Mouse (Mus musculus): ENCODE measurements at regions not wholly inside any gene's neighbourhood (a gene's known extent, or its start where the extent isn't known, plus 50 kb on each side); places are given as distances from the start of the nearest gene placed in this dataset.
A peak's percentile ranks its signal among the peaks of the same experiment; 100 is the strongest.

DNA sequence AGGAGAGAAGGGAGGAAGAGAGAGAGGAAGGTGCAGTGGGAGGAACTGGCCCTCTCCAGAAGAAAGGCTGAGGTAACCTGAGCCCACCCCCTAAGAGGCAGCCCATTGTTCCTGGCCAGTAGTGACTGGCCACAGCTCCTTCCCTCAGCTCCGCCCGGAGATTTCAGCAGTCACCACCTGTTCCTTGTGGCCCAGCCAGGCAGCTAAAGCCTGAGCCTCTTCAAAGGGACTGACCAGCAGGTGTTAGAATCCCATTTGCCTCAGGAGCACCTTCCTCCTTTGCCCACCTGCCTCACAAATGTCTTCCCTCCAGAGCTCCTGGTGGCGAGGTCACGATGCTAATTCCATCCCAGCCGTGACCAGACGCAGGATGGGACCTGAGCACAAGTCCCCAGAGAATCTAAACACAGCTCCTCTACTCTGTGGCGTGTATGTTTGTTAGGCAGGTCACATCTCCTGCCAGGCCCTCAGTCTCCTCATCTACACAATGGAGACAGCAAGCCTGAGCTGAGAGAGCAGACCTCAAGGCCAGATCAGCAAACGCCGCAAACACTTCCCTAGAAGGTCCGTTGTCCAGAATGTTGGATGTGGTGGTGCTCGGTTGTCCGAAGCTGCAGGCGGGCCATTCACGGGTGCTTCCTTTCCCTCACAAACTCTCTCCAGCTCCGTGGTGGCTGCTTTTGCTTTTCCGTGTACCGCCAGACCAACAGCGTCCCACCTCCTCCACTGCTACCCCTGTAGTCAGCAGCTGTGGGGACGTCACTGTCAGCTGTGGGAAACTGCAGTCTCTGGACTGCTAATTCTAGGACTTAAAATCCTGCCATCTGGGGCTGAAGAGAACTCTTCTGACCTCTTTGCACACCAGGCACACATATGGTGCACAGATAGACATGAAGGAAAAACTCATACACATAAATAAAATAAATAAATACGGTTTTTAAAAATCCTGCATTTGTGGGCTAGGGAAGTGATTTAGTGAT, 145.8 kb upstream of the Rad23b start:
- H3K36me3 ChIP-seq (ENCODE audit: control insufficient read depth, insufficient read depth, low read length) = no peaks in the 10 kb centered on the region
- 57% methylated on average over 20 of the region's 20 CpGs for WGBS
- H3K4me2 ChIP-seq (ENCODE audit: low read length) = peak overlapping the region; percentile 25; the same call in 1 of the 2 replicates
- H3K9ac ChIP-seq (ENCODE audit: low read length) = no peak overlapping the region
- no peaks in the 10 kb centered on the region for H3K9me3 ChIP-seq (ENCODE audit: control insufficient read depth, low read length)
- no peak overlapping the region for H3K27ac ChIP-seq (replicated peaks in 1 of 2; ENCODE audit: control insufficient read depth in 1 of 2, insufficient read depth in 1 of 2, low read depth in 2 of 2, low read length in 2 of 2)
- H3K4me1 ChIP-seq (ENCODE audit: control insufficient read depth in 2 of 2, insufficient read depth in 2 of 2, low read length in 2 of 2) = peaks cover 13 to 14% of the 10 kb centered on the region in 2 experiments; a peak in 3 of 4 replicates
- no peaks in the 10 kb centered on the region for H3K27me3 ChIP-seq (ENCODE audit: control insufficient read depth, insufficient read depth, low read length)
- ATAC-seq (ENCODE audit: insufficient number of reproducible peaks, insufficient read depth, low FRiP score, low read depth) = no peak
- no peak overlapping the region for H3K4me3 ChIP-seq (ENCODE audit: control insufficient read depth in 1 of 2, insufficient read depth in 1 of 2, low read depth in 1 of 2, low read length in 2 of 2)

DNA sequence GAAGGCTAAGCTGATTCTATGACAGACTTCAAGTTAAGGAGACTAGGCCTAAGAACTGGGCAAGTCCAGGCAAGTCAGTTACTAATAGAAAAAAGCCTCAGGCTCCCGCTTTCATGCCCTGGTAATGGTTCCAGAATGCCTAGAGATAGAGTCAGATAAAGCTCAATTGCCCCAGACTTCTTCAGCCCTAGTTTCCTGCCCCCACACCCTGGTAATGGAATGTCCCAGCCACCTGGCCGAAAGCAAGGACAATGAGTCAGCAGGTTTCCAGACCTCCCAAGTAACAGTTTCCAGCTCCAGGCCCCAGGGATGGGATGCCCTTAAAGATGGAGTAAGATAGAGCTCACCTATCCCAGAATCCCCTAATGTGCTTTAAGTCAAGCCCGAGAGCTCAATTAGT, 143.6 kb upstream of the Rad23b start:
- H3K27me3 ChIP-seq (ENCODE audit: control insufficient read depth, insufficient read depth, low read length) = no peaks in the 10 kb centered on the region
- no peaks in the 10 kb centered on the region for H3K9me3 ChIP-seq (ENCODE audit: control insufficient read depth, low read length)
- H3K4me1 ChIP-seq (ENCODE audit: control insufficient read depth in 2 of 2, insufficient read depth in 2 of 2, low read length in 2 of 2) = peaks cover 13 to 16% of the 10 kb centered on the region in 2 experiments; a peak in 3 of 4 replicates
- 82% methylated on average over 3 of the region's 3 CpGs for WGBS
- no peak overlapping the region for H3K27ac ChIP-seq (replicated peaks in 1 of 2; ENCODE audit: control insufficient read depth in 1 of 2, insufficient read depth in 1 of 2, low read depth in 2 of 2, low read length in 2 of 2)
- no peak overlapping the region for H3K4me2 ChIP-seq (ENCODE audit: low read length)
- H3K4me3 ChIP-seq (ENCODE audit: control insufficient read depth in 1 of 2, insufficient read depth in 1 of 2, low read depth in 1 of 2, low read length in 2 of 2) = no peak overlapping the region
- ATAC-seq (ENCODE audit: insufficient number of reproducible peaks, insufficient read depth, low FRiP score, low read depth) = no peak
- H3K36me3 ChIP-seq (ENCODE audit: control insufficient read depth, insufficient read depth, low read length) = no peaks in the 10 kb centered on the region
- H3K9ac ChIP-seq (ENCODE audit: low read length) = no peak overlapping the region

DNA sequence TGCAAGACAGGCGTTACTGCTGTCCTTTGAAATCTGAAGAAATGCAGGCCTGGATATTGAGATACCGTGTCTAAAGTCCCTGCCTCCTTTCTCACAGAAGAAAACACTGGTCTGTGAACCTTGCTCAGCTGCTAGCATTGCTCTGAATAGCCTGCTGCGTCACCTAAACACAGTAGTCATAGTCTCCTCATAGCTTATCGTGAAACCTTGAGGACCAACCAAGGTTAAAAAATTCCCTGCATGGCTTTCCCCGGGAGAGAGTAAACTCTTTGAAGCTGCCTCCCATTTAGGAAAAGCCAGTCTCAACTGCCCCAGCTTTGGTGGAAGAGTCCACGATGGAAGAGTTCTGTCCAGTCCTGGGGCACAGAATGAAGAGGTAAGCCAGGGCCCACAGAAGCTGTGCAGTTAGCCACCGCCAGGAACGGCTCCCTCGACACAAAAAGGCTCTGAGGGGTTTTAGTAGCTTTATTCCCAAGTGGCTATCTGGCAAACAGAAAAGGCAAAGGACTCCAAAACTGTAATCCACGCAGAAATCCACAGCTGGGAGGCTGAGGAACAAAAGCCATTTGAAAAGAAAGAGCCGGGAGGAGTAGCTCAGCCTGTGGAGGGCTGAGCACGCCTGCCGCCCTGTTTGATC, 142.0 kb upstream of the Rad23b start:
- 21% methylated on average over 13 of the region's 13 CpGs for WGBS
- Histone ChIP-seq H3K36me3 (ENCODE audit: control insufficient read depth, insufficient read depth, low read length) (no peaks in the 10 kb centered on the region), H3K9ac (ENCODE audit: low read length) (peak overlapping the region; percentile 51), H3K9me3 (ENCODE audit: control insufficient read depth, low read length) (no peaks in the 10 kb centered on the region), H3K27me3 (ENCODE audit: control insufficient read depth, insufficient read depth, low read length) (no peaks in the 10 kb centered on the region), H3K27ac (replicated peaks in 1 of 2; ENCODE audit: control insufficient read depth in 1 of 2, insufficient read depth in 1 of 2, low read depth in 2 of 2, low read length in 2 of 2) (peak overlapping the region; percentile 30 to 71; a peak in 2 of 4 replicates), H3K4me3 (ENCODE audit: control insufficient read depth in 1 of 2, insufficient read depth in 1 of 2, low read depth in 1 of 2, low read length in 2 of 2) (peak overlapping the region in 1 of 2 experiments; percentile 8; a peak in 1 of 4 replicates), H3K4me1 (ENCODE audit: control insufficient read depth in 2 of 2, insufficient read depth in 2 of 2, low read length in 2 of 2) (peaks cover 13 to 16% of the 10 kb centered on the region in 2 experiments; a peak in 3 of 4 replicates), H3K4me2 (ENCODE audit: low read length) (peak overlapping the region; percentile 56)
- no peak for ATAC-seq (ENCODE audit: insufficient number of reproducible peaks, insufficient read depth, low FRiP score, low read depth)

GRCm38 (mm10) chr4:55208386-55209345, 141.2 kb upstream of the Rad23b start:
- Histone ChIP-seq H3K9me3 (ENCODE audit: control insufficient read depth, low read length) (no peaks in the 10 kb centered on the region), H3K4me2 (ENCODE audit: low read length) (peak overlapping the region; percentile 56), H3K27ac (replicated peaks in 1 of 2; ENCODE audit: control insufficient read depth in 1 of 2, insufficient read depth in 1 of 2, low read depth in 2 of 2, low read length in 2 of 2) (no peak overlapping the region), H3K36me3 (ENCODE audit: control insufficient read depth, insufficient read depth, low read length) (no peaks in the 10 kb centered on the region), H3K4me1 (ENCODE audit: control insufficient read depth in 2 of 2, insufficient read depth in 2 of 2, low read length in 2 of 2) (peaks cover 13 to 16% of the 10 kb centered on the region in 2 experiments; a peak in 3 of 4 replicates), H3K27me3 (ENCODE audit: control insufficient read depth, insufficient read depth, low read length) (no peaks in the 10 kb centered on the region), H3K4me3 (ENCODE audit: control insufficient read depth in 1 of 2, insufficient read depth in 1 of 2, low read depth in 1 of 2, low read length in 2 of 2) (peak overlapping the region in 1 of 2 experiments; percentile 8; a peak in 1 of 4 replicates), H3K9ac (ENCODE audit: low read length) (peak overlapping the region; percentile 51)
- 14% methylated on average over 21 of the region's 21 CpGs for WGBS
- ATAC-seq (ENCODE audit: insufficient number of reproducible peaks, insufficient read depth, low FRiP score, low read depth) = no peak

DNA sequence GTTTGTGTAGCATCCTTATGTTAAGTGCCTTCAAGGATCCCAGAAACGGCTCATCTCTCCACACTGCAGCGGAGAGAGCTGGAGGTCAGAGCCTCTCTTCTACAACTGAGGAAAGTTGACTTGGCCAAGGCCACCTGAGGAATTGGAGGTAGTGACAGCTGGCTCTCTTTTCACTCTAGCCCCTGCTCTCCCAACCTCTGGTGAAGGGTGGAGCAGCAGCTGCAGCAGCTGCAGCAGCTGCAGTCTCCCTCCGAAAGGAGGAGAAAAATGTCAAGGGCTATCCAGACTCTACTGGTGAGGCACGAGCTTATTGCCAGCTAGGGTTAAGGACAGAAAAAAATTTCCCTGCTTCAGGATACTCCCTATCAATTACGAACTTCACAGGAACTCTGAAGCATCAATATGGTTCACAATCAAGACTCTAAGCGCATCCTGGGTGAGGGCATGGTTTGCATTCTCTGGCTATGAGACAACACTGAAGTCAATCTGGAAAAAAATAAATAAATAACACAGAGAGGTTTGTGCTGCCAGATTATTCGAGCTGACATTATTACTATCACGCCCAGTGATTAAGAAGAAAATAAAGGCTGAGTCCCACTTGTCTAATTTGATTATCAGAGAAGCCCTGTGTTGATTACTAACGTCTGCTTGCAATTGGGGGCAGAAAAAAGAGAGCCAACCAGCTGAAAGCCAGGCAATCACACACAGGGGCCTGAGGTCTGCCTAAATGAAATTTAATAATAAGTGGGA, 134.2 kb upstream of the Rad23b start:
- 56% methylated on average over 9 of the region's 9 CpGs for WGBS
- no peak overlapping the region for H3K9ac ChIP-seq (ENCODE audit: low read length)
- no peak for ATAC-seq (ENCODE audit: insufficient number of reproducible peaks, insufficient read depth, low FRiP score, low read depth)
- no peaks in the 10 kb centered on the region for H3K9me3 ChIP-seq (ENCODE audit: control insufficient read depth, low read length)
- no peak overlapping the region for H3K4me2 ChIP-seq (ENCODE audit: low read length)
- no peak overlapping the region for H3K27ac ChIP-seq (replicated peaks in 1 of 2; ENCODE audit: control insufficient read depth in 1 of 2, insufficient read depth in 1 of 2, low read depth in 2 of 2, low read length in 2 of 2)
- no peak overlapping the region for H3K4me3 ChIP-seq (ENCODE audit: control insufficient read depth in 1 of 2, insufficient read depth in 1 of 2, low read depth in 1 of 2, low read length in 2 of 2)
- H3K4me1 ChIP-seq (ENCODE audit: control insufficient read depth in 2 of 2, insufficient read depth in 2 of 2, low read length in 2 of 2) = peaks cover 2 to 3% of the 10 kb centered on the region in 2 experiments; a peak in 2 of 4 replicates
- H3K27me3 ChIP-seq (ENCODE audit: control insufficient read depth, insufficient read depth, low read length) = no peaks in the 10 kb centered on the region
- no peaks in the 10 kb centered on the region for H3K36me3 ChIP-seq (ENCODE audit: control insufficient read depth, insufficient read depth, low read length)

DNA sequence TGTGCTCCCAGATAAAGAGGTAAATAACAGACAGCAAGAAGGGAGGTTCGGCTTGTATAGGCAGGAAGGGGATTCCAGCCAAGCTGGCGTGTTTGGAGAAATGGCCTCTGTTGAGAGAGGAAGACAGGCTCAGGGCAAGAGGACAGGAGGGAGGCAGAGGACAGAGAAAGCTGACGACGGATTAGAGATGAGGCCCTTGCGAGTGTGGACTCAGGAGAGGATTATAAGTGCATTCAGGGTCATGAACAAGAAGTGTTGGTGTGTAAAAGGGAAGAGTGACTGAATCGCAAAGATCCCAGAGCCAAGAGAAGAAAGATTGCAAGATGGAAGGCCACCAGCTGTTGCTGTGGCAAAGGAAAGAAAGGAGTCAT, 133.7 kb upstream of the Rad23b start:
- no peak for ATAC-seq (ENCODE audit: insufficient number of reproducible peaks, insufficient read depth, low FRiP score, low read depth)
- WGBS = 50% methylated on average over 6 of the region's 6 CpGs
- Histone ChIP-seq H3K36me3 (ENCODE audit: control insufficient read depth, insufficient read depth, low read length) (no peaks in the 10 kb centered on the region), H3K4me2 (ENCODE audit: low read length) (no peak overlapping the region), H3K9ac (ENCODE audit: low read length) (no peak overlapping the region), H3K4me3 (ENCODE audit: control insufficient read depth in 1 of 2, insufficient read depth in 1 of 2, low read depth in 1 of 2, low read length in 2 of 2) (no peak overlapping the region), H3K9me3 (ENCODE audit: control insufficient read depth, low read length) (no peaks in the 10 kb centered on the region), H3K27me3 (ENCODE audit: control insufficient read depth, insufficient read depth, low read length) (no peaks in the 10 kb centered on the region), H3K4me1 (ENCODE audit: control insufficient read depth in 2 of 2, insufficient read depth in 2 of 2, low read length in 2 of 2) (peaks cover 2 to 3% of the 10 kb centered on the region in 2 experiments; a peak in 2 of 4 replicates), H3K27ac (replicated peaks in 1 of 2; ENCODE audit: control insufficient read depth in 1 of 2, insufficient read depth in 1 of 2, low read depth in 2 of 2, low read length in 2 of 2) (no peak overlapping the region)
